Mouse (Mus musculus) kidney, adult 2 months (tissue): ENCODE results near the gene Cygb.

ENCODE experiments used
- CTCF ChIP-seq: fragments of 200-500 bp; conservative IDR thresholded peaks from 2 replicates; pipeline ENCODE4 v1.5.1; 2011; ENCODE audit warnings: low read depth, mild to moderate bottlenecking, control low read depth, low read length, moderate library complexity, mixed read lengths; ENCODE audit not compliant: insufficient read depth, insufficient read length
- POLR2A ChIP-seq: fragments of 200-500 bp; IDR thresholded peaks from one replicate; pipeline ENCODE4 v1.6.1; 2011; ENCODE audit warnings: low read depth, low read length, control low read depth

GRCm38 (mm10) chr11:116596766-116597165 is 57.3 kb downstream of the Cygb start:
- no peak for TF ChIP-seq POLR2A
- no peak for TF ChIP-seq CTCF
